Mouse (Mus musculus) midbrain, embryonic 16.5 days (tissue): ENCODE measurements at regions not wholly inside any gene's neighbourhood (a gene's known extent, or its start where the extent isn't known, plus 50 kb on each side); places are given as distances from the start of the nearest gene placed in this dataset.

ENCODE experiments used
- ATAC-seq: fragments of 200-750 bp; cut with Nextera tagmentation; 2 replicates; pipeline ENCODE4 v1.8.0; 2017; ENCODE audit warnings: moderate TSS enrichment
- H3K27ac ChIP-seq: fragments of 300-500 bp; sonication (generic); 2 replicates; pipeline ENCODE4 v1.5.1; 2014; ENCODE audit warnings: mild to moderate bottlenecking, low read length, mixed read lengths
- H3K27me3 ChIP-seq: fragments of 300-500 bp; sonication (generic); 2 replicates; pipeline ENCODE4 v1.6.1; 2014; ENCODE audit warnings: low read depth, low read length, mixed read lengths; ENCODE audit not compliant: control insufficient read depth, insufficient read depth
- H3K36me3 ChIP-seq: fragments of 300-500 bp; sonication (generic); 2 replicates; pipeline ENCODE4 v1.6.1; 2014; ENCODE audit warnings: mild to moderate bottlenecking, low read length, moderate library complexity, mixed read lengths; ENCODE audit not compliant: control insufficient read depth, insufficient read depth
- H3K4me1 ChIP-seq: fragments of 300-500 bp; sonication (generic); 2 replicates; pipeline ENCODE4 v1.6.1; 2014; ENCODE audit warnings: mild to moderate bottlenecking, low read length, mixed read lengths; ENCODE audit not compliant: control insufficient read depth, insufficient read depth
- H3K4me2 ChIP-seq: fragments of 300-500 bp; sonication (generic); 2 replicates; pipeline ENCODE4 v1.6.1; 2014; ENCODE audit warnings: mild to moderate bottlenecking, low read length, mixed read lengths
- H3K4me3 ChIP-seq: fragments of 300-500 bp; sonication (generic); 2 replicates; pipeline ENCODE4 v1.5.1; 2014; ENCODE audit warnings: low read depth, mild to moderate bottlenecking, low read length, moderate library complexity, mixed read lengths
- H3K9ac ChIP-seq: fragments of 300-500 bp; sonication (generic); 2 replicates; pipeline ENCODE4 v1.6.1; 2014; ENCODE audit warnings: low read depth, low read length, mixed read lengths
- H3K9me3 ChIP-seq: fragments of 300-500 bp; sonication (generic); replicated peaks from 2 replicates; pipeline ENCODE4 v1.6.1; 2014; ENCODE audit warnings: mild to moderate bottlenecking, low read length, mixed read lengths; ENCODE audit not compliant: control insufficient read depth, poor library complexity, severe bottlenecking
- WGBS: fragments of 180-500 bp; shearing (Covaris S2); extraction: QIAGEN DNeasy Blood & Tissue Kit; methylation state at CpG from one replicate; pipeline ENCODE4 v1.1.7; 2014; 5-methylcytosine and 5-hydroxymethylcytosine counted together

DNA sequence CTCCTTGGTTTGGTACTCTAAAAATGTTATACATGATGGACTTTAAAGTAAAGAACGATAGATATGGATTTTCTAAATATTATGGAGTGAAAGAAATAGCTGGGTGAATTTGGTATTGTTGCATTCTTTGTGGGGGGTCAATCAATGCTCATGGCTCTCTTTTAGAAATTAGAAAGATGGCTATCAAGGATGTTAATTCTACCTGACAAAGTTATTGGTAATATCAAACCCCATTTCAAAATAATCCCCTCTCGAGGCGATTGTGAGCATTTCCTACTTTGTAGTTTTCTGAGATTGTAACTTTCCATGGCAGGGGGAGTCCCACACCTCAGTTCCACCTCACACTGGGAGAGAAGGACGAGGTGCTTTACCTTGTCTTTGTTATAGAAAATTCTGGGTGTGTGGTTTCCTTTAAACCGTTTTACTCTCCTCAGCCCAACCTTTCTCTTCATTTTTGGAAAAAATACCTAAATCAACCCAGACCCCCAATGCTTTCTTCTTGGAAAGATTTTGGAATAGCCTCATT, 421.3 kb upstream of the Ubash3b start:
- H3K27me3 ChIP-seq: no peaks in the 10 kb centered on the region
- H3K27ac ChIP-seq: peak overlapping the region; percentile 95
- H3K4me1 ChIP-seq: peaks cover 6% of the 10 kb centered on the region
- H3K36me3 ChIP-seq: no peaks in the 10 kb centered on the region
- H3K4me2 ChIP-seq: peak overlapping the region; percentile 50
- peak overlapping the region; percentile 69 for H3K4me3 ChIP-seq
- ATAC-seq: no peak
- 4% methylated on average over 5 of the region's 5 CpGs for WGBS
- H3K9me3 ChIP-seq: no peaks in the 10 kb centered on the region
- peak overlapping the region; percentile 89 for H3K9ac ChIP-seq

DNA sequence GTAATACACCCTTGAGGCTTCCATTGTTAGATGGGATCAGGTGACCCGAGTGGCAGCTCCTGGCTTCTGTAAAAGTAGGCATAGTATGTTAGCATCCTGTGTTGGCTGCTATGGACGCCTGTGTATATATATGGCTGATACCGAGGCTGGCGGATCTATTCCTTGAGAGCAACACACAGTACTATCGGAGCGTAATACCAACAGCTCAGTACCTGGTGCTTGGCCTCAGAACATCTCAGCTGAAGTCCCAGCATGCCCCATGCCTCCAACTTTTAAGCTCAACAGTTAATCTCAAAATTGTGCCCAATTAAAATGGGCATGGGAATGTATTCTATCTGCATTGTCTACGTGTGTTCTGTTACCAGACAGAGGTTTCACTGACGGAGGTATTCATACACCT, 420.7 kb upstream of the Ubash3b start:
- peak overlapping the region; percentile 34 for H3K4me2 ChIP-seq
- peak overlapping the region; percentile 89 for H3K9ac ChIP-seq
- peak overlapping the region; percentile 95 for H3K27ac ChIP-seq
- no peaks in the 10 kb centered on the region for H3K27me3 ChIP-seq
- peak overlapping the region; percentile 69 for H3K4me3 ChIP-seq
- 1% methylated on average over 8 of the region's 8 CpGs for WGBS
- ATAC-seq: no peak
- no peaks in the 10 kb centered on the region for H3K36me3 ChIP-seq
- peaks cover 10% of the 10 kb centered on the region for H3K4me1 ChIP-seq
- no peaks in the 10 kb centered on the region for H3K9me3 ChIP-seq

DNA sequence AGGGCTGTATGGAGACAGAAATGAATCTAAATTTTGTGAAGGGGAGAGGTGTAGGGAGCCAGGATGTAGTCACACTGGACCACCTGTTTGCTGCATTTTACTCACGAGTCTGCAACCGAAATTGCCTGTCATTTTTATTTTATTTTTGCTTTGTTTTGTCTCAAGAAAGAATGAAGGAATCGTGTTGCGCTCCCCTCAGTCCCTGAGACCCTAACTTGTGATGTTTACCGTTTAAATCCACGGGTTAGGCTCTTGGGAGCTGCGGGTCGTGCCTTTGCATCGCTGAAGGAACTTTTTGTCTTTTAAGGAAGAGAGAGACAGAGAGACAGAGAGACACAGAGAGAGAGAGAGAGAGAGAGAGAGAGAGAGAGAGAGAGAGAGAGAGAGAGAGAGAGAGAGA, 420.2 kb upstream of the Ubash3b start:
- Histone ChIP-seq H3K4me1 (peaks cover 14% of the 10 kb centered on the region), H3K36me3 (no peaks in the 10 kb centered on the region), H3K4me3 (peak overlapping the region; percentile 69), H3K27me3 (no peaks in the 10 kb centered on the region), H3K4me2 (peak overlapping the region; percentile 19; the same call in 1 of the 2 replicates), H3K9me3 (no peaks in the 10 kb centered on the region), H3K27ac (peak overlapping the region; percentile 95), H3K9ac (peak overlapping the region; percentile 89)
- ATAC-seq: no peak
- under 1% methylated on average over 9 of the region's 9 CpGs for WGBS

DNA sequence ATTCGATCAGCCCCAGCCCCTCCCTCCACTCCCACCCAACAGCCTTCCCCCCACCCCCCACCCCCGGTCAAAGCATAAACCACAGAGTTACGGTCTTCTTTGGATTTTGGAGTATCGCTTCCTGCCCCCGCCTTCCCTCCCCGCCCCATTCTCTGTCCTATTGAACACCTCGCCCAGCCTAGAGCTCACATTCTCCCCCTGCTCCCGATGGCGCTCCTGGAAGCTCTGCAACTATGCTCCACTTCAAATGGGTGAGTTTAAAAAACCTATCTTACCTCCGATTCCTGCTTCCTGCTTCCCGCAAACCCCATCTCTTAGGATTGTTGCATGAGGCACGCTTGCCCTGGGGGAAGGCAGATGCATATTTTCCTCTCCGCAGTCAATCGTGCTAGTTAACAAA, 419.7 kb upstream of the Ubash3b start:
- Histone ChIP-seq H3K9me3 (no peaks in the 10 kb centered on the region), H3K4me2 (peak overlapping the region; percentile 19), H3K36me3 (no peaks in the 10 kb centered on the region), H3K27me3 (no peaks in the 10 kb centered on the region), H3K27ac (peak overlapping the region; percentile 95), H3K9ac (peak overlapping the region; percentile 89), H3K4me1 (peaks cover 20% of the 10 kb centered on the region), H3K4me3 (peak overlapping the region; percentile 69)
- ATAC-seq: no peak
- 2% methylated on average over 14 of the region's 14 CpGs for whole genome bisulfite sequencing

GRCm38 (mm10) chr9:41580611-41581041, 419.1 kb upstream of the Ubash3b start:
- peak overlapping the region; percentile 89 for H3K9ac ChIP-seq
- H3K9me3 ChIP-seq: no peaks in the 10 kb centered on the region
- peak; percentile 50 for ATAC-seq
- H3K27me3 ChIP-seq: no peaks in the 10 kb centered on the region
- 0% methylated on average over 13 of the region's 13 CpGs for WGBS
- peaks cover 25% of the 10 kb centered on the region for H3K4me1 ChIP-seq
- H3K27ac ChIP-seq: peak overlapping the region; percentile 95
- H3K36me3 ChIP-seq: no peaks in the 10 kb centered on the region
- peak overlapping the region; percentile 19; the same call in 1 of the 2 replicates for H3K4me2 ChIP-seq
- H3K4me3 ChIP-seq: peak overlapping the region; percentile 69

GRCm38 (mm10) chr9:41580067-41580466, 418.6 kb upstream of the Ubash3b start:
- WGBS: 5% methylated on average over 4 of the region's 4 CpGs
- no peaks in the 10 kb centered on the region for H3K27me3 ChIP-seq
- H3K27ac ChIP-seq: peak overlapping the region; percentile 95
- peak overlapping the region; percentile 76 for H3K4me2 ChIP-seq
- H3K4me3 ChIP-seq: peak overlapping the region; percentile 69
- peak overlapping the region; percentile 89 for H3K9ac ChIP-seq
- no peaks in the 10 kb centered on the region for H3K9me3 ChIP-seq
- ATAC-seq: peak; percentile 9; the same call in 1 of the 2 replicates
- no peaks in the 10 kb centered on the region for H3K36me3 ChIP-seq
- peaks cover 26% of the 10 kb centered on the region for H3K4me1 ChIP-seq

DNA sequence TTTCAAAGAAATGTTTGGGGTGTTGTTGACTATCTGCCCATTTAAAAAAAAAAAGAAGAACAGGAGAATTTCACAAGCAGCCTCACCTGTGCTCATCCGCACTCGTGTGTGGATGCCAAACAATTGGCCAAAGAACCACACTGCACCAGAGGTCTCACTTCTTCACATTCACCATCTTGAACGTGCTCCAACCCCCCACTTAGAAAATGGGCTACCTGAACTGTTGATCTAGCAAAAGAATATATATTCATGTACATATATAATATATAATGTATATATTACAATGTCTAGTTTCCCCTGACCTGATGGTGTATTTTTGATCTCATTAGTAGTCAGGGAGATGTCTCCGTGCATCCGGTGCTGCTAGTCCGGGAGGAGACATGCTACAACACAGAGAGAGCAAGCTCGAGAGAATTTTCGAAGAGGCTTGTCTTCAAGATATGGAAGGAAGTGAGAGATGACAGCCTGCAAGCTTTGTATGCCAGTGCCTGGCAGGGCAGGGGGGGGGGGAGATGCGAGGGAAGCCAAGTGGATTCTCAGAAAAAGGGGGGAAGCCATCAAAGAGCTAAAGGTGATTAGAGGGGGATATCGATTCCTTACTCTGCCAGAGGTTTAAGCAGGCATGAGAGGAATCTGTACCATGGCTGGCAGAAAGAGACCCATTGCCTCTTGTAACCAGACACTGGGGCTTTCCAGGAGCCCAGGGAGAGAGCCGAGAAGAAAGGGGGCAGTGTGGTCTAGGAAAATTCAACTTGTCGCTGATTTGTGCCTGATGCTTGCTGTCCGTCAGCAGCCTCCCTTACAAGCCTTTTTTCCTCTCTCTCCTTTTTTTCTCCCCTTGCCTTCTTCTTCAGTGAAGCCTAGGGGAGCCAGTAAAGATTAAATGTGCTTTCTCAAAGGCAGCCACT, 417.9 kb upstream of the Ubash3b start:
- peak; percentile 80 for ATAC-seq
- Histone ChIP-seq H3K9ac (peak overlapping the region; percentile 89), H3K27me3 (no peaks in the 10 kb centered on the region), H3K4me3 (peak overlapping the region; percentile 69), H3K4me2 (peak overlapping the region; percentile 76), H3K4me1 (peaks cover 26% of the 10 kb centered on the region), H3K27ac (peak overlapping the region; percentile 95), H3K9me3 (no peaks in the 10 kb centered on the region), H3K36me3 (no peaks in the 10 kb centered on the region)
- 3% methylated on average over 12 of the region's 13 CpGs for WGBS

DNA sequence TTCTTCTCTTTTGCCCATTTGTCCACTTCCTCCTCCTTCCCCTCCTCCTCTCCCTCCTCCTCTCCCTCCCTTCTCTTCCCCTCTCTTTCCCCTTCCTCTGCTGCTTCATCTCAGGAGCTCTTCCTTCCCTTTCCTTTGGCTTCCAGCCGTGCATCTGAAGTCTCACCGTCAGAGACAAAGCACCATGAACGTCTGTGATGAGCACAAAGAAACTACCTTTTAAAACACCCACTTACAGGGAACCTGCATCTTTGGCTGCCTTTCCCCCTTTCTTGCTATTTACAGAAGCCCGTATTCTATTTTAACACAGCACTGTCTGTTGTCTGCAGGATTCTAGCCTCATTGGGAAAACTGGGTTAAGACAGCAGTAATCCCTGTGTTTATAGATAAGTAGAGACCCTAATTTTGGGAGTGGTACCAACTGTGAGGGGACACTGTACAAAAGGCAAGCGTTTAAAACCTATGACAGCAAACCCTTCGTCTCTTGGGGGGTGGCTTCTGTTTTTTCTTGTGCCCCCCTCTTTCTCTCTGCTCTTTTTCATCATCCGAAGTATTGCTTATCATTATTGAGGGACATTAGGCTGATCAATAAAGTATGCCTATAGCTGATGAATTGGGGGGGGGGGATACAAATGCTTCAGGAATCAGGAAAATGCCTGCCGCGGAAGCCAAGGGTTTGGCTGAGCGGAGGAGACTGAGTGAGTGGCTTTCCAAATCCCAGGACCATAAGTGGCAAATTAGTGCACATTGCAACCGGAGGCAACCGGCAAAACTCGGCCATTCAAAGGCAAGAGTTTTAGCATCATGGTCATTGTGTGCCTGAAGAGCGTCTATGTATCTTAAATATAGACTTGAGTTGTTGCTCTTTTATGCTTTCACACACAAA, 417.0 kb upstream of the Ubash3b start:
- H3K27ac ChIP-seq: peak overlapping the region; percentile 95
- H3K4me3 ChIP-seq: peak overlapping the region; percentile 69
- H3K27me3 ChIP-seq: no peaks in the 10 kb centered on the region
- ATAC-seq: no peak
- H3K4me2 ChIP-seq: peak overlapping the region; percentile 76
- WGBS: 15% methylated on average over 14 of the region's 14 CpGs
- peaks cover 26% of the 10 kb centered on the region for H3K4me1 ChIP-seq
- peak overlapping the region; percentile 89 for H3K9ac ChIP-seq
- no peaks in the 10 kb centered on the region for H3K9me3 ChIP-seq
- H3K36me3 ChIP-seq: no peaks in the 10 kb centered on the region
